Mouse (Mus musculus): ENCODE data around the gene Gm42372. TPM values are rescaled to one million over a fixed set of nuclear protein-coding genes. Genes with fewer than 3 reads are reported as not detected.
A peak's percentile ranks its signal among the peaks of the same experiment; 100 is the strongest.

The Gm42372 gene
- polyA plus RNA-seq, 1 experiment from 2014 or later = 0.08 TPM

- Histone ChIP-seq H3K9ac (ENCODE audit: low read length) (peak within 1 kb of the TSS; percentile 86), H3K36me3 (ENCODE audit: control insufficient read depth, insufficient read depth, low read length) (peaks cover 28% of the 10 kb centered on the region), H3K4me1 (ENCODE audit: control insufficient read depth in 2 of 2, insufficient read depth in 2 of 2, low read length in 2 of 2) (peaks cover 39 to 43% of the 10 kb centered on the region in 2 experiments), H3K4me3 (ENCODE audit: control insufficient read depth in 1 of 2, insufficient read depth in 1 of 2, low read depth in 1 of 2, low read length in 2 of 2) (peak within 1 kb of the TSS; percentile 81 to 83), H3K27ac (replicated peaks in 1 of 2; ENCODE audit: control insufficient read depth in 1 of 2, insufficient read depth in 1 of 2, low read depth in 2 of 2, low read length in 2 of 2) (peak within 1 kb of the TSS; percentile 91 to 95), H3K9me3 (ENCODE audit: control insufficient read depth, low read length) (no peaks in the 10 kb centered on the region), H3K27me3 (ENCODE audit: control insufficient read depth, insufficient read depth, low read length) (no peaks in the 10 kb centered on the region), H3K4me2 (ENCODE audit: low read length) (peak within 1 kb of the TSS; percentile 68)
- ATAC-seq (ENCODE audit: insufficient number of reproducible peaks, insufficient read depth, low FRiP score, low read depth) = peak; percentile 81
- under 1% methylated on average over 58 of the region's 58 CpGs for WGBS
These were observed 44.9 kb downstream of the Gm42372 start, which contains the start of gene Ppp5c for GRCm38 (mm10) chr7:17027588-17028343. Gene Ppp5c (minus strand): TSS chr7:17027924.

- H3K4me2 ChIP-seq (ENCODE audit: low read length) = no peak overlapping the region
- 73% methylated on average over 7 of the region's 7 CpGs for WGBS
- no peak for ATAC-seq (ENCODE audit: insufficient number of reproducible peaks, insufficient read depth, low FRiP score, low read depth)
- no peak overlapping the region for H3K4me3 ChIP-seq (ENCODE audit: control insufficient read depth in 1 of 2, insufficient read depth in 1 of 2, low read depth in 1 of 2, low read length in 2 of 2)
- no peaks in the 10 kb centered on the region for H3K27me3 ChIP-seq (ENCODE audit: control insufficient read depth, insufficient read depth, low read length)
- peak overlapping the region in 1 of 2 experiments; percentile 91; a peak in 1 of 4 replicates for H3K27ac ChIP-seq (replicated peaks in 1 of 2; ENCODE audit: control insufficient read depth in 1 of 2, insufficient read depth in 1 of 2, low read depth in 2 of 2, low read length in 2 of 2)
- peaks cover 38% of the 10 kb centered on the region for H3K36me3 ChIP-seq (ENCODE audit: control insufficient read depth, insufficient read depth, low read length)
- H3K9me3 ChIP-seq (ENCODE audit: control insufficient read depth, low read length) = no peaks in the 10 kb centered on the region
- H3K4me1 ChIP-seq (ENCODE audit: control insufficient read depth in 2 of 2, insufficient read depth in 2 of 2, low read length in 2 of 2) = peaks cover 27 to 31% of the 10 kb centered on the region in 2 experiments
- no peak overlapping the region for H3K9ac ChIP-seq (ENCODE audit: low read length)
These were observed 46.0 kb downstream of the Gm42372 start for GRCm38 (mm10) chr7:17028923-17029322.

- no peaks in the 10 kb centered on the region for H3K9me3 ChIP-seq (ENCODE audit: control insufficient read depth, low read length)
- H3K4me2 ChIP-seq (ENCODE audit: low read length) = no peak overlapping the region
- no peaks in the 10 kb centered on the region for H3K27me3 ChIP-seq (ENCODE audit: control insufficient read depth, insufficient read depth, low read length)
- no peak overlapping the region for H3K27ac ChIP-seq (replicated peaks in 1 of 2; ENCODE audit: control insufficient read depth in 1 of 2, insufficient read depth in 1 of 2, low read depth in 2 of 2, low read length in 2 of 2)
- no peak overlapping the region for H3K9ac ChIP-seq (ENCODE audit: low read length)
- H3K36me3 ChIP-seq (ENCODE audit: control insufficient read depth, insufficient read depth, low read length) = peaks cover 49% of the 10 kb centered on the region
- ATAC-seq (ENCODE audit: insufficient number of reproducible peaks, insufficient read depth, low FRiP score, low read depth) = no peak
- H3K4me1 ChIP-seq (ENCODE audit: control insufficient read depth in 2 of 2, insufficient read depth in 2 of 2, low read length in 2 of 2) = peaks cover 14 to 18% of the 10 kb centered on the region in 2 experiments
- 58% methylated on average over 7 of the region's 7 CpGs for WGBS
- no peak overlapping the region for H3K4me3 ChIP-seq (ENCODE audit: control insufficient read depth in 1 of 2, insufficient read depth in 1 of 2, low read depth in 1 of 2, low read length in 2 of 2)
These were observed 47.4 kb downstream of the Gm42372 start for GRCm38 (mm10) chr7:17030239-17030638.

Other genes with a start within 250 kb of the Gm42372 start
- 237 and 256 TPM in 2 replicates for gene Ap2s1, start 244.7 kb upstream of the Gm42372 start, polyA plus RNA-seq (2014; fragmentation: Nextera tagmentation; extraction: Ambion mirVana)
- 27.7 and 30.3 TPM in 2 replicates for gene Slc1a5, start 201.7 kb upstream of the Gm42372 start, polyA plus RNA-seq (2014; fragmentation: Nextera tagmentation; extraction: Ambion mirVana)
- gene Strn4, start 167.2 kb upstream of the Gm42372 start, polyA plus RNA-seq (2014; fragmentation: Nextera tagmentation; extraction: Ambion mirVana) = 90.9 and 91.4 TPM in 2 replicates
- 30.3 and 30.9 TPM in 2 replicates for gene Fkrp, start 166.4 kb upstream of the Gm42372 start, polyA plus RNA-seq (2014; fragmentation: Nextera tagmentation; extraction: Ambion mirVana)
- gene Prkd2, start 140.2 kb upstream of the Gm42372 start, polyA plus RNA-seq (2014; fragmentation: Nextera tagmentation; extraction: Ambion mirVana) = 11.2 and 12.5 TPM in 2 replicates
- gene Dact3, start 107.8 kb upstream of the Gm42372 start, polyA plus RNA-seq (2014; fragmentation: Nextera tagmentation; extraction: Ambion mirVana) = 13.2 and 13.8 TPM in 2 replicates
- 4.2 and 6.9 TPM in 2 replicates for gene Gng8, start 91.3 kb upstream of the Gm42372 start, polyA plus RNA-seq (2014; fragmentation: Nextera tagmentation; extraction: Ambion mirVana)
- 0.38 and 0.57 TPM in 2 replicates for gene Ptgir, start 76.6 kb upstream of the Gm42372 start, polyA plus RNA-seq (2014; fragmentation: Nextera tagmentation; extraction: Ambion mirVana)
- 119 and 152 TPM in 2 replicates for gene Calm3, start 59.0 kb upstream of the Gm42372 start, polyA plus RNA-seq (2014; fragmentation: Nextera tagmentation; extraction: Ambion mirVana)
- 2.8 TPM in 2 replicates for gene Pnmal2, start 38.4 kb upstream of the Gm42372 start, polyA plus RNA-seq (2014; fragmentation: Nextera tagmentation; extraction: Ambion mirVana)
- gene Pnmal1, start 23.4 kb upstream of the Gm42372 start, polyA plus RNA-seq (2014; fragmentation: Nextera tagmentation; extraction: Ambion mirVana) = 0.04 and 0.45 TPM in 2 replicates
- 21.9 and 26.8 TPM in 2 replicates for gene Ccdc8, start 9.6 kb downstream of the Gm42372 start, polyA plus RNA-seq (2014; fragmentation: Nextera tagmentation; extraction: Ambion mirVana)
- 88.4 and 89.1 TPM in 2 replicates for gene Ppp5c, start 44.8 kb downstream of the Gm42372 start, polyA plus RNA-seq (2014; fragmentation: Nextera tagmentation; extraction: Ambion mirVana)
- gene Hif3a, start 79.3 kb downstream of the Gm42372 start, polyA plus RNA-seq (2014; fragmentation: Nextera tagmentation; extraction: Ambion mirVana) = 43.7 and 51.6 TPM in 2 replicates
- 0.16 and 0.23 TPM in 2 replicates for gene Psg16, start 91.0 kb downstream of the Gm42372 start, polyA plus RNA-seq (2014; fragmentation: Nextera tagmentation; extraction: Ambion mirVana)
- gene Ceacam3, start 167.2 kb downstream of the Gm42372 start, polyA plus RNA-seq (2014; fragmentation: Nextera tagmentation; extraction: Ambion mirVana) = not detected in 2 replicates
- gene Psg29, start 220.4 kb downstream of the Gm42372 start, polyA plus RNA-seq (2014; fragmentation: Nextera tagmentation; extraction: Ambion mirVana) = not detected in 2 replicates